Mouse (Mus musculus) lung, embryonic 16.5 days (tissue): Measurements from ENCODE around the gene Aif1l. TPM values are rescaled to one million over a fixed set of nuclear protein-coding genes. Genes with fewer than 3 reads are reported as not detected.

Source experiments
- ATAC-seq: fragments of 200-750 bp; cut with Nextera tagmentation; 2 replicates; pipeline ENCODE4 v1.8.0; 2017; ENCODE audit warnings: low read depth, mild to moderate bottlenecking, moderate library complexity
- H3K27ac ChIP-seq: fragments of 300-500 bp; sonication (generic); 2 replicates; pipeline ENCODE4 v1.5.1; 2014; ENCODE audit warnings: mild to moderate bottlenecking, control low read depth, low read length
- H3K27me3 ChIP-seq: fragments of 300-500 bp; sonication (generic); 2 replicates; pipeline ENCODE4 v1.6.1; 2014; ENCODE audit warnings: low read depth, low read length, mixed read lengths; ENCODE audit not compliant: control insufficient read depth, insufficient read depth
- H3K36me3 ChIP-seq: fragments of 300-500 bp; sonication (generic); 2 replicates; pipeline ENCODE4 v1.6.1; 2014; ENCODE audit warnings: low read length; ENCODE audit not compliant: control insufficient read depth, insufficient read depth
- H3K4me1 ChIP-seq: fragments of 300-500 bp; sonication (generic); replicated peaks from 2 replicates; pipeline ENCODE4 v1.6.1; 2014; ENCODE audit warnings: low read length, mixed read lengths; ENCODE audit not compliant: control insufficient read depth, insufficient read depth
- H3K4me2 ChIP-seq: fragments of 300-500 bp; sonication (generic); 2 replicates; pipeline ENCODE4 v1.6.1; 2014; ENCODE audit warnings: low read depth, low read length, control low read depth
- H3K4me3 ChIP-seq: fragments of 300-500 bp; sonication (generic); 2 replicates; pipeline ENCODE4 v1.5.1; 2014; ENCODE audit warnings: mild to moderate bottlenecking, low read length, control low read depth
- H3K9ac ChIP-seq: fragments of 300-500 bp; sonication (generic); 2 replicates; pipeline ENCODE4 v1.6.1; 2014; ENCODE audit warnings: low read length, control low read depth
- H3K9me3 ChIP-seq: fragments of 300-500 bp; sonication (generic); 2 replicates; pipeline ENCODE4 v1.6.1; 2016; ENCODE audit warnings: low read length; ENCODE audit not compliant: control insufficient read depth
- WGBS: fragments of 180-500 bp; shearing (Covaris S2); extraction: QIAGEN DNeasy Blood & Tissue Kit; methylation state at CpG from one replicate; pipeline ENCODE4 v1.1.7; 2014; 5-methylcytosine and 5-hydroxymethylcytosine counted together
- polyA plus RNA-seq: library from polyadenylated mRNA; unstranded; fragments of >200 nt; fragmentation: Nextera tagmentation; extraction: Ambion mirVana; gene quantifications from 2 replicates; pipeline ENCODE4 v1.2.1, GENCODE M21; 2015

The Aif1l gene
- polyA plus RNA-seq, 1 experiment from 2014 or later: 34.7 TPM

GRCm38 (mm10) chr2:32020229-32020628 is 70.3 kb downstream of the Aif1l start:
- no peak overlapping the region for H3K4me2 ChIP-seq
- no peak for ATAC-seq
- no peak overlapping the region for H3K9ac ChIP-seq
- no peak overlapping the region for H3K27ac ChIP-seq
- H3K9me3 ChIP-seq: no peaks in the 10 kb centered on the region
- no peaks in the 10 kb centered on the region for H3K4me1 ChIP-seq
- H3K36me3 ChIP-seq: peaks cover 31% of the 10 kb centered on the region
- no peak overlapping the region for H3K4me3 ChIP-seq
- 91% methylated on average over 5 of the region's 5 CpGs for WGBS
- no peaks in the 10 kb centered on the region for H3K27me3 ChIP-seq

Other genes with a start within 250 kb of the Aif1l start
- gene Qrfp, start 139.6 kb upstream of the Aif1l start, polyA plus RNA-seq: 0.10 TPM in 1 of 2 replicates, not detected in the other
- 0.06 and 0.14 TPM in 2 replicates for gene Fibcd1, start 104.1 kb upstream of the Aif1l start, polyA plus RNA-seq
- gene Lamc3, start 62.8 kb upstream of the Aif1l start, polyA plus RNA-seq: 1.7 and 2.0 TPM in 2 replicates
- 86.6 and 92.3 TPM in 2 replicates for gene Nup214, start 24.3 kb downstream of the Aif1l start, polyA plus RNA-seq
- 4.3 and 4.4 TPM in 2 replicates for gene Fam78a, start 134.7 kb downstream of the Aif1l start, polyA plus RNA-seq
- gene Plpp7, start 145.4 kb downstream of the Aif1l start, polyA plus RNA-seq: 3.6 and 3.9 TPM in 2 replicates
- 24.7 and 26.9 TPM in 2 replicates for gene Prrc2b, start 200.9 kb downstream of the Aif1l start, polyA plus RNA-seq